Mouse (Mus musculus) lung, postnatal 0 days (tissue): ENCODE measurements around the gene Gm15517.

Experiments
- CTCF ChIP-seq: IDR thresholded peaks from 2 replicates; pipeline ENCODE4 v1.5.1; 2016; ENCODE audit warnings: antibody characterized with exemption, mild to moderate bottlenecking
- EP300 ChIP-seq: IDR thresholded peaks from 2 replicates; pipeline ENCODE4 v1.6.1; 2016; ENCODE audit warnings: antibody characterized with exemption, mild to moderate bottlenecking, control low read depth

DNA sequence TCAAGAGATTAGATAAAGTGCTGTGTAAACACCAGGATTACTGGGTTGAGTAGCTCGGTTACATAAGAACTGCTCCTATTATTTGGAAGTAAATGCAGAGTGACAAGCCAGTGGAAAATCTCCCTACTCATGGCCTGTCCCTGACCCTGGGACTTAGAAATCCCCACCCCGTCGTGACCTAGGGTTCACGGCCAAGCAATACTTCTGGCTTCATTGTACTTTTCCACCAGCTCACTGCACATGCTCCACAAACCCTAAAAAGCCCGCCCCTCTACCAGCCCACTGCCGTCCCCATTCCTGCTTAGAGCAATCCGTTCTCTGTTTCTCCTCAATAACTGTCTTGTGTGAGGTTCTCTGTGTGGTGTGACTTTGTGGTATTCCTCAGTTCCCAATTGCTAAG lies 26.5 kb downstream of the Gm15517 start:
- TF ChIP-seq CTCF (no peak), EP300 (no peak)
